Mouse (Mus musculus): ENCODE measurements around the gene Tmem266.

Gene Tmem266

GRCm38 (mm10) chr9:55468397-55468796 lies 141.7 kb downstream of the Tmem266 start:
- no peak for DNase-seq

GRCm38 (mm10) chr9:55476084-55476483 lies 149.4 kb downstream of the Tmem266 start:
- no peak for DNase-seq

GRCm38 (mm10) chr9:55478699-55479098 lies 152.0 kb downstream of the Tmem266 start:
- no peak for DNase-seq

- no peak for DNase-seq
Measured at GRCm38 (mm10) chr9:55482116-55482515, 155.4 kb downstream of the Tmem266 start.

Measured in B cell, adult 2 months (primary cell).